Mouse (Mus musculus) limb, embryonic 11.5 days (tissue): ENCODE results near the gene Gm21860. TPM values are rescaled to one million over a fixed set of nuclear protein-coding genes. Genes with fewer than 3 reads are reported as not detected.
"Not testable (repeated sequence)": the region's sequence is repeated elsewhere in the genome, so short reads cannot be mapped to it uniquely, and the experiment has no call there.

ENCODE experiments used
- ATAC-seq: fragments of 200-750 bp; cut with Nextera tagmentation; 2 replicates; pipeline ENCODE4 v1.8.0; 2017; ENCODE audit warnings: low read depth; ENCODE audit not compliant: insufficient number of reproducible peaks, low FRiP score, low TSS enrichment
- DNase-seq: peaks from one replicate; pipeline ENCODE4 v3.0.0-alpha.2; 2015; ENCODE audit warnings: low spot score
- H3K27ac ChIP-seq: fragments of 300-500 bp; sonication (generic); replicated peaks from 2 replicates; pipeline ENCODE4 v1.5.1; 2014; ENCODE audit warnings: low read depth, mild to moderate bottlenecking, low read length
- H3K27me3 ChIP-seq: fragments of 300-500 bp; sonication (generic); 2 replicates; pipeline ENCODE4 v1.6.1; 2014; ENCODE audit warnings: mild to moderate bottlenecking, low read length, mixed read lengths; ENCODE audit not compliant: control insufficient read depth, insufficient read depth
- H3K36me3 ChIP-seq: fragments of 300-500 bp; sonication (generic); 2 replicates; pipeline ENCODE4 v1.6.1; 2014; ENCODE audit warnings: mild to moderate bottlenecking, low read length, moderate library complexity, mixed read lengths; ENCODE audit not compliant: control insufficient read depth, insufficient read depth
- H3K4me1 ChIP-seq: fragments of 300-500 bp; sonication (generic); 2 replicates; pipeline ENCODE4 v1.6.1; 2014; ENCODE audit warnings: low read length, mixed read lengths; ENCODE audit not compliant: control insufficient read depth, insufficient read depth
- H3K4me2 ChIP-seq: fragments of 300-500 bp; sonication (generic); 2 replicates; pipeline ENCODE4 v1.6.1; 2014; ENCODE audit warnings: low read depth, mild to moderate bottlenecking, moderate library complexity; ENCODE audit not compliant: severe bottlenecking
- H3K4me3 ChIP-seq: fragments of 300-500 bp; sonication (generic); 2 replicates; pipeline ENCODE4 v1.5.1; 2014; ENCODE audit warnings: low read depth, low read length
- H3K9ac ChIP-seq: fragments of 300-500 bp; sonication (generic); 2 replicates; pipeline ENCODE4 v1.6.1; 2014; ENCODE audit warnings: mild to moderate bottlenecking, low read length
- H3K9me3 ChIP-seq: fragments of 300-500 bp; sonication (generic); 2 replicates; pipeline ENCODE4 v1.6.1; 2016; ENCODE audit warnings: low read length; ENCODE audit not compliant: control insufficient read depth
- WGBS: fragments of 180-500 bp; shearing (Covaris S2); extraction: QIAGEN DNeasy Blood & Tissue Kit; methylation state at CpG from one replicate; pipeline ENCODE4 v1.1.7; 2014; 5-methylcytosine and 5-hydroxymethylcytosine counted together
- polyA plus RNA-seq: library from polyadenylated mRNA; unstranded; fragments of >200 nt; fragmentation: Nextera tagmentation; extraction: Ambion mirVana; gene quantifications from 2 replicates; pipeline ENCODE4 v1.2.1, GENCODE M21; 2014

Gene Gm21860
- polyA plus RNA-seq, 1 experiment from 2014 or later, result not detected

DNA sequence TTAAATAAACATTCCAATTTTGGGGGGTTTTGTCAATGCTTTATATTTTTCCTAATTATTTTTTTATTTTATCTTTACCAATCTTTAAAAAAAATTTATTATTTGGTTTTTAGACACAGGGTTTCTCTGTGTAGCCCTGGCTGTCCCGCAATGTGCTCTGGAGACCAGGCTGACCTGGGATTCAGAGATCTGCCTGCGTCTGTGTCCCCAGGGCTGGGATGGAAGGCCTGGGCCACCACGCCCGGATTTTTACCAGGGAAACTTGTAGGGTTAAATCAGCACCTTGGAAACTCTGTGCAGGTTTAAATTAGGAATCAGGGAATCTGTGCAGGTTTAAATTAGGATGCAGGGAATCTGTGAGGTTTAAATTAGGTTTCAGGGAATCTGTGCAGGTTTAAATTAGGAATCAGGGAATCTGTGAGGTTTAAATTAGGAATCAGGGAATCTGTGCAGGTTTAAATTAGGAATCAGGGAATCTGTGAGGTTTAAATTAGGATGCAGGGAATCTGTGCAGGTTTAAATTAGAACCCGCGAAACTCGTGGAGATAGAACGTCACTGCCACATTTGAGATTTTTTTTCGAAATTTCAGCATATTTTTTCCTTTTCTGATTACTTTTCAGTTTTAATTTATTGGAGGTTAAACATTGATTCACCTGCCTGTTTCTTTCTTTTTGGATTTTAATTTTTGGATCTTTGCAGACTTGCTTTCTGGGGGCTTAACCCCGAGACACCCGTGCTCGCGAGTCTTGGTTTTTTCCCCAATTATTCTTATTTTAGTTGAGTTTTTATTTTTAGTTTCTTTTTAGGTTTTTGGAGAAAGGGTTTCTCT lies 35.0 kb downstream of the Gm21860 start:
- H3K9me3 ChIP-seq, H3K27ac ChIP-seq, DNase-seq, H3K36me3 ChIP-seq, H3K4me3 ChIP-seq, ATAC-seq, H3K4me1 ChIP-seq, H3K9ac ChIP-seq, H3K4me2 ChIP-seq, H3K27me3 ChIP-seq: not testable (repeated sequence)
- 79% methylated on average over 13 of the region's 13 CpGs for WGBS

DNA sequence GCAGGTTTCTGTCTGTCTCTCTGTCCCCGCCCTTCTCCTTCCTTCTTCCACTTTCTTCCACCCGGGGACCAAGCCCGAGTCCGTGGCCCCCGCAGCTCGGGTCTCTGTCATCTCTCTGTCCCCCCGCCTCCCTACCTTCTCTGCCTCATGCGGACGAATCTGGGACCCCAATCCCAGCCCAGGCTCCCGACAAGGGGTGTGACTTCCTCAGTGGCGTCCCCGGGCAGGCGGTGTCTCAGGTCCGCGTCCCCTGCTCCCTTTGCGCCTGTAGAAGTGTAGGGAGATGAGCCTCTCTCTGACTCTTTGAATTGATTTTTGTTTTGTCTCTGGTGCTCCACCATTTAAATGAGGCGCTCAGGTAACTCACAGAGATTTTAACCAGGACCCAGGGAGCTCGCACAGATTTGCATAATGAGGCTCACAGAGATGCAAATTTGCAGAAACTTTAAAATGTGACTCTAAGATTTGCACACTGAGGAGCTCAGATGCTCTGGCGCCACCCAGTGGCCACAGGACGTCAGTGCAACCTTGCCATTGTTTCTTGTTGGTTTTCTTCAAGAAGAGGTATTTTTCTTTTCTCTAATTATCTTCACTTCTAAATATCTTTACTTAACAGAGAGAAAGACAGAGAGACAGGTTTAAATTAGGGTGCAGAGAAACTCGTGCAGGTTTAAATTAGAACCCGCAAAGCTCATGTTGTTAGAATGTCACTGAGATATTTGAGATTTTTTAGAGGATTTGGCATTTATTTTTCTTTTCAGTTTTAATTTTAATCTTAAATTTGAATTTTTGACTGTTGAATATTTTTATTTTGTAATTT lies 35.8 kb downstream of the Gm21860 start:
- WGBS, result 82% methylated on average over 22 of the region's 22 CpGs
- H3K4me3 ChIP-seq, H3K4me2 ChIP-seq, H3K4me1 ChIP-seq, H3K9me3 ChIP-seq, H3K36me3 ChIP-seq, H3K27me3 ChIP-seq, H3K27ac ChIP-seq, H3K9ac ChIP-seq: not testable (repeated sequence)
- peak; percentile 86 for ATAC-seq
- DNase-seq, result peak; percentile 36

DNA sequence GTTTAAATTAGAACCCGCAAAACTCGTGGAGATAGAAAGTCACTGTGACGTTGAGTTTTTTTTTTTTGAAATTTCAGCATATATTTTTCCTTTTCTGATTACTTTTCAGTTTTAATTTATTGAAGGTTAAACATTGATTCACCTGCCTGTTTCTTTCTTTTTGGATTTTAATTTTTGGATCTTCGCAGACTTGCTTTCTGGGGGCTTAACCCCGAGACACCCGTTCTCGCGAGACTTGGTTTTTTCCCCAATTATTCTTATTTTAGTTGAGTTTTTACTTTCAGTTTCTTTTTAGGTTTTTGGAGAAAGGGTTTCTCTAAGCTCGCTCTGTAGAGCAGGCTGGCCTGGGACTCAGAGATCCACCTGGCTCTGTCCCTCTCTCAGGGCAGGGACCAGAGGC lies 36.6 kb downstream of the Gm21860 start:
- 84% methylated on average over 9 of the region's 9 CpGs for WGBS

DNA sequence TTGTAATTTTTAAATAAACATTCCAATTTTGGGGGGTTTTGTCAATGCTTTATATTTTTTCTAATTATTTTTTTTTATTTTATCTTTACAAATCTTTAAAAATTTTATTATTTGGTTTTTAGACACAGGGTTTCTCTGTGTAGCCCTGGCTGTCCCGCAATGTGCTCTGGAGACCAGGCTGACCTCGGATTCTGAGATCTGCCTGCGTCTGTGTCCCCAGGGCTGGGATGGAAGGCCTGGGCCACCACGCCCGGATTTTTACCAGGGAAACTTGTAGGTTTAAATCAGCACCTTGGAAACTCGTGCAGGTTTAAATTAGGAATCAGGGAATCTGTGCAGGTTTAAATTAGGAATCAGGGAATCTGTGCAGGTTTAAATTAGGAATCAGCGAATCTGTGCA lies 37.1 kb downstream of the Gm21860 start:
- H3K9me3 ChIP-seq, H3K27ac ChIP-seq, H3K27me3 ChIP-seq, H3K36me3 ChIP-seq, DNase-seq, H3K4me3 ChIP-seq, ATAC-seq, H3K9ac ChIP-seq, H3K4me1 ChIP-seq, H3K4me2 ChIP-seq: not testable (repeated sequence)
- 68% methylated on average over 7 of the region's 7 CpGs for WGBS

More for the DNA sequence above, 36.6 kb downstream of the Gm21860 start:
- not testable (repeated sequence) for H3K27me3 ChIP-seq, H3K4me3 ChIP-seq, H3K4me1 ChIP-seq, H3K36me3 ChIP-seq, H3K9me3 ChIP-seq, H3K4me2 ChIP-seq, DNase-seq, H3K9ac ChIP-seq, ATAC-seq, H3K27ac ChIP-seq

Other genes starting within 250 kb of the Gm21860 start
- not detected in 2 replicates for gene Gm47283, start 29.9 kb upstream of the Gm21860 start, polyA plus RNA-seq
- not detected in 2 replicates for gene Gm21748, start 84.4 kb upstream of the Gm21860 start, polyA plus RNA-seq